Mouse (Mus musculus) cerebellum, adult 2 months (tissue): ENCODE data around the gene Ccdc34. TPM values are rescaled to one million over a fixed set of nuclear protein-coding genes. Genes with fewer than 3 reads are reported as not detected.

Source experiments
- DNase-seq, 2 experiments: peaks; one replicate each; pipeline ENCODE4 v3.0.0; 2021
- H3K27ac ChIP-seq: fragments of 200-500 bp; 2 replicates; pipeline ENCODE4 v1.5.1; 2012; ENCODE audit warnings: low read length, control low read depth, inconsistent platforms; ENCODE audit not compliant: insufficient read depth
- H3K27me3 ChIP-seq: fragments of 200-500 bp; 2 replicates; pipeline ENCODE4 v1.6.1; 2012; ENCODE audit warnings: inconsistent platforms, mild to moderate bottlenecking, low read length, moderate library complexity; ENCODE audit not compliant: control insufficient read depth, insufficient read depth
- H3K4me1 ChIP-seq: fragments of 200-500 bp; 2 replicates; pipeline ENCODE4 v1.6.1; 2011; ENCODE audit warnings: low read length; ENCODE audit not compliant: control insufficient read depth, insufficient read depth
- H3K4me3 ChIP-seq: fragments of 200-500 bp; replicated peaks from 2 replicates; pipeline ENCODE3; 2011; ENCODE audit warnings: mild to moderate bottlenecking, low read depth, low read length, control low read depth; ENCODE audit not compliant: insufficient read depth
- CTCF ChIP-seq: fragments of 200-500 bp; IDR thresholded peaks from 2 replicates; pipeline ENCODE4 v1.5.1; 2011; ENCODE audit warnings: low read depth, mild to moderate bottlenecking, control low read depth, low read length, moderate library complexity, borderline replicate concordance; ENCODE audit not compliant: insufficient read depth
- POLR2A ChIP-seq: fragments of 200-500 bp; IDR thresholded peaks from 2 replicates; pipeline ENCODE4 v1.6.1; 2011; ENCODE audit warnings: low read length, control low read depth, borderline replicate concordance; ENCODE audit not compliant: insufficient read depth
- WGBS: fragments of 180-500 bp; shearing (Covaris S2); methylation state at CpG from one replicate; pipeline ENCODE4 v1.1.7; 2018; 5-methylcytosine and 5-hydroxymethylcytosine counted together
- polyA plus RNA-seq: library from polyadenylated mRNA; depleted of rRNA; stranded (reverse); fragments of >200 nt; gene quantifications from 2 replicates; pipeline ENCODE4 v1.2.3, GENCODE M21; 2012

Ccdc34 gene
- polyA plus RNA-seq, 1 experiment = 12.0 TPM

DNA sequence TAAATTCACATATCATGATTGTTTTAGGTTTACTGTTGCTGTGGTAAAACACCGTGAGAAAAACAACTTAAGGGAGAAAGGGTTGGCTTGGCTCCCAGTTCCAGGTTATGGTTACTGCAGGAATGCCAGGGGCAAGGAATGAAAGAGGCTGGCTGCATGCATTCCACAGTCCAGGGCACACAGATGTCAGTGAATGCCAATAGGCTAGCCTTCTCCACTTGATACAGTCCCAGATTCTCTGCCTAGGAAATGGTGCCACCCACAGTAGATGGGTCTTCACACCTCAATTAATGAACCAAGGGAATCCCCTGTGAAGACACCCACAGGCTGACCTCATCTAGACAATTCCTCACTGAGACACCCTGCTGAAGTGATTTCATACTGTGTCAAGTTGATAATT, 12.9 kb upstream of the Ccdc34 start:
- Histone ChIP-seq H3K4me1 (0 out of 2 replicates have a peak, but pooled peaks cover 2% of the 10 kb centered on the region), H3K27me3 (no peaks in the 10 kb centered on the region), H3K4me3 (no peak overlapping the region), H3K27ac (no peak overlapping the region)
- DNase-seq = no peak
- no peak for TF ChIP-seq POLR2A
- TF ChIP-seq CTCF = no peak
- WGBS = 40% methylated on average over 1 of the region's 1 CpGs

DNA sequence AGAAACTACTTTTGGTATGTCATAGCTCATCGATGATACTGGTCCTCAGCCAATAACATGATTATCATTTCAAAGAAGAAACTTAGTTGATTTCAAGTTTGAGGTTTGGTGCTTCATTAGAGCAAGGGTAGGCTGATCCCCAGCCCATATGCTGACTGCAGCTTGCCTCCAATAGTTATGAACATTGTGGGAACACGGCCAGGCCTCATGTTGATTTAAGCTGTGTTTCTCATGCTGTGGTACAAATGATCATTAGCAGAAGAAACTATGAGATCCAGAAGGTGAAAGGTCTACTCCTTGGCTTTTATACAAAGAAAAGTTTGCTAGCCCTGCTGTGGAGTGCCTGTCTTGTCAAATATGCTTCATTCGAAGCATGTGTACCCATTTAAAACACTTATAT, 12.5 kb upstream of the Ccdc34 start:
- DNase-seq = peak; percentile 50 to 67
- Histone ChIP-seq H3K27me3 (no peaks in the 10 kb centered on the region), H3K4me1 (0 out of 2 replicates have a peak, but pooled peaks cover 2% of the 10 kb centered on the region), H3K4me3 (no peak overlapping the region), H3K27ac (no peak overlapping the region)
- 24% methylated on average over 3 of the region's 3 CpGs for WGBS
- TF ChIP-seq CTCF = no peak
- TF ChIP-seq POLR2A = no peak

DNA sequence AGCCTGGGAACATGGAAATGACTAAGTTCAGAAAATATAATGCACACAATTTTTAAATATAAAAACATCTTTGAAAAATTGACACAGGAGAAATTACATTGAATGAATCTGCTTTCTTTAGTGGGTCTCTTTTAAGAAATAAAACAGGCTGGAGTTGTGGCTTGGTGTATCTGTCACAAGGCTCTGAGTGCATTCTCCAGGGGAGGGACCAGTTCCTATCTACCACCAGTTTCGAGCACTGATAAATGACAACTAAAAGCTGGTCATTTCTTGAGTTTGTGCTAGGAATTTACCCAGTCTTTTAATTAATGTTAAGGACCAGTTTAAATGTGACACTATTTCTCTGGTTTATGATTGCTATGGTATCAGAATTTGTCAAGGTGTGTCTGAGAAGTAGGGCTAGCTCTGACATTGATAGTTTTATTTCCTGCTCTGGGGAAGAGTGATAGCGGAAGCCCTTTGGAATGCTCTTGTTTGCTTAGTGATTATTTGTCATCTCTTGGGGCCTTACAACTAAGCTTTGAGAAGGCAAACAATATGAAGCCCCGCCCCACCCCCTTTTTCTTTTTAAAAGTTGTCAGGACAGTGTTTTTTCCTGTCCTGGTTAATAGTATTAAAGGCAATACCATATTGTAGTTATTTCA, 11.9 kb upstream of the Ccdc34 start:
- Histone ChIP-seq H3K27me3 (no peaks in the 10 kb centered on the region), H3K4me3 (no peak overlapping the region), H3K27ac (no peak overlapping the region), H3K4me1 (0 out of 2 replicates have a peak, but pooled peaks cover 2% of the 10 kb centered on the region)
- 92% methylated on average over 3 of the region's 3 CpGs for WGBS
- no peak for DNase-seq
- TF ChIP-seq POLR2A (no peak), CTCF (no peak)

DNA sequence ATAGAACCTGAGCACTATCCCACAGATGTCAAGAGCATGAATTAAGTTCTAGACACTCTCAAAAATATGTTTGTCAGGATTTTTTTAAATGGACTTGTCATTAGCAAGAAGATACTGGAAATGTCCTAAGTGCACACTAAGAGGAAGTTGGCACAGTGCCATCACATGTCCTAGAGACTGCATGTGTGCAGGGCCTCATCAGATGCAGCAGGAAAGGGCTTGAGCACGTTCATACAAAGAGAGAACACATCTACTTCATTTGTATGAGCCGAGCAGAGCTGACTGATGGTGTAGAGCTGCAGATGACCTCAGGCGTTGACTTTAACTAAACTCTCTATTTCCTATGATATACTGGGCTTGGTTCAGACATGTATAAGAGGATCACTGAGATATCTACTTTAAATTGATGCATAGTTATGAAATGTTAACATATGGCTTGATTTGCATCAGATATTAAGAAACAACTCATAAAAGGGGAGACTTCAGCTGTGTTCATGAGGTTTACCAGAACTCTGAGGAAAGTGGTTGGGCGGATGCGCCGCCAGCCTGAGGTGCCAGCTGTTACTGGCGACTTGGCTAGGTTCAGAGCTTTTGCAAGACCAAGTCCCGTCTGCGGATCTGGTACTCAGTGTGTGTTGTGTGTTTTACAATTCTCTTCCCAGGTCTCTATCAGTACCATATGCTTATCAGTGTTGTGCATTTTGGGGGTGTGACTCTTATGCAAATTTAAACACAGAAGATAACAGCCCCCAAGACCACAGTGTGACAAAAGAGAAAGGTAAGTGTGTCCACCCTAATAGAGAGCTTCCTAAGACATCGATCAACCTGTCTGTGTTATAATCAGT, 10.0 kb upstream of the Ccdc34 start:
- DNase-seq = no peak
- Histone ChIP-seq H3K27me3 (no peaks in the 10 kb centered on the region), H3K27ac (no peak overlapping the region), H3K4me3 (no peak overlapping the region), H3K4me1 (0 out of 2 replicates have a peak, but pooled peaks cover 2% of the 10 kb centered on the region)
- TF ChIP-seq CTCF (no peak), POLR2A (no peak)
- 82% methylated on average over 10 of the region's 10 CpGs for WGBS

DNA sequence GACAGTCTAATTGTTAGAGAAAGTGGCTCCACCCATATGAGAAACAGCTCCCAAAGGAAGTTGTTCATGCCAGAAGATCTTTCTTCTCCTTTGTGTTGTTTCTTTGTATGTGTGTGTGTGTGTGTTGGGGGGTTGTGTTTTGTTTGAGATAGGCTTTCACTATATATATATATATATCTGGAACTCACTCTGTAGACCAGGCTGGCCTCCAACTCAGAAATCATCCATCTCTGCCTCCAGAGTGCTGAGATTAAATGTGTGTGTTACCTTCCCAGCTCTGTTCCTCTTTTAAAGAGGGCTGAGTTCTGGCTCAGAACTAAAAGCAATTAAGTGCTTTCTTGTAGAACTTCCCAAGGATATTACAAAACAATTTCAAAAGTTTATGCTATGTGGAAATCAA, 8.2 kb upstream of the Ccdc34 start:
- Histone ChIP-seq H3K4me3 (no peak overlapping the region), H3K4me1 (0 out of 2 replicates have a peak, but pooled peaks cover 2% of the 10 kb centered on the region), H3K27me3 (no peaks in the 10 kb centered on the region), H3K27ac (no peak overlapping the region)
- no peak for DNase-seq
- TF ChIP-seq POLR2A = no peak
- no peak for TF ChIP-seq CTCF

DNA sequence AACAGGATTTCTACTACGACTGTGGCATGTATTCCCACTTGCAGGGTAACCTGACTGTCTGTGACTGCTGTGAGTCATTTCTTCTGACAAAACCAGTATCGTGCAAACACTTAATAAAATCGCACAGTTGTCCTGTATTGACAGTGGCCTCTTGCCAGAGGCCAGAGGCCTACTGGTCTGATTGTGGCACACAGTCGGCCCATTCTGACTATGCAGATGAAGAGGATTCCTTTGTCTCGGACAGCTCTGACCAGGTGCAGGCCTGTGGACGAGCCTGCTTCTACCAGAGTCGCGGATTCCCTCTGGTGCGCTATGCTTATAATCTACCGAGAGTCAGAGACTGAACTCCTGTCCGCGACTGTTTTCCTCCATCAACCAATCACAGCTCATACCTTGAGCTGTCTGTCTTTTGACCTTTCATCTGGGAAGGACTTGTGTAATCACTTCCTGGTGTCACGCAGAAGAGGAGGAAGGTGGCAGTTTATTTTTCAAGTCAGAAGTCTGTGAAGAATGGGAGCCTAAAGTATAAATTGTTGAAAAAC, 5.4 kb upstream of the Ccdc34 start:
- DNase-seq = no peak
- TF ChIP-seq CTCF (no peak), POLR2A (no peak)
- H3K4me3 ChIP-seq = no peak overlapping the region
- 82% methylated on average over 13 of the region's 13 CpGs for WGBS
- no peaks in the 10 kb centered on the region for H3K4me1 ChIP-seq
- no peak overlapping the region for H3K27ac ChIP-seq
- H3K27me3 ChIP-seq = no peaks in the 10 kb centered on the region

DNA sequence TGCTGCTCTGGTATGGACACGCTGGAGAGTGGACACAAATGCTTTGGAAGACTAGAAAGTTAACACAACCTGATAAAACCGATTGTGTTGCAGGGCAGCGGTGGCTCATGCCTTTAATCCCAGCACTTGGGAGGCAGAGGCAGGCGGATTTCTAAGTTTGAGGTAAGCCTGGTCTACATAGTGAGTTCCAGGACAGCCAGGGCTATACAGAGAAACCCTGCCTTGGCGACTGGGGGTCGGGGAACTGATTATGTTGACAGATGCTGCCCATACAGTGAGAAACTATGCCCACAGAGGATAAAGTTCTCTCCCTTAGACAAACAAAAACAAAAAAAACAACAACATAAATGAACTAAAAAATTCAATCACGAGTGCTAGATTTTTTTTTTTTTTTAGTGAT, 530 bp upstream of the Ccdc34 start:
- no peaks in the 10 kb centered on the region for H3K27me3 ChIP-seq
- H3K4me1 ChIP-seq = no peaks in the 10 kb centered on the region
- H3K27ac ChIP-seq = no peak overlapping the region
- H3K4me3 ChIP-seq = peak overlapping the region; percentile 98
- DNase-seq = no peak
- WGBS = 34% methylated on average over 7 of the region's 7 CpGs
- TF ChIP-seq POLR2A (no peak), CTCF (no peak)

DNA sequence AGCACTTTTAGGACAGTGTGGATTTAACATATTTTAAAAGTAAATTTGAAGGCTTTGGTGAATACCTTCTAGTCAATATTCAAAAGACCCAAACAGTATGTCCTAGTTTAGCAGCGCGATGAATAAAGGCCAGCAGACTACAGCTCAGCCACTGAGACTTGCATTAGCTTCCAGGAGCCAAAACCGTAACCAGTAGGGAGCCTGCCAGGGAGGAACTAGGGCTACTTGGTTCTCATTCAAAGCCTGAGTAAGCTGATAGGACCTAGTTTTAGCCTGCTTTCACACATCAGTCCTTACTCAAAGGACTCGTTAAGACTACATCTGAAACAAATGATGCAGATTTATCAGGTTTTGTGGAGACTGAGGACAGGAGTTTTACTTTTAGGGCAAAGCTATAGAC, 2.0 kb downstream of the Ccdc34 start:
- Histone ChIP-seq H3K27me3 (no peaks in the 10 kb centered on the region), H3K27ac (no peak overlapping the region), H3K4me1 (no peaks in the 10 kb centered on the region), H3K4me3 (no peak overlapping the region)
- DNase-seq = no peak
- no peak for TF ChIP-seq POLR2A
- no peak for TF ChIP-seq CTCF
- 47% methylated on average over 4 of the region's 4 CpGs for WGBS
